Mouse (Mus musculus): ENCODE data around the gene Agmo.

DNA sequence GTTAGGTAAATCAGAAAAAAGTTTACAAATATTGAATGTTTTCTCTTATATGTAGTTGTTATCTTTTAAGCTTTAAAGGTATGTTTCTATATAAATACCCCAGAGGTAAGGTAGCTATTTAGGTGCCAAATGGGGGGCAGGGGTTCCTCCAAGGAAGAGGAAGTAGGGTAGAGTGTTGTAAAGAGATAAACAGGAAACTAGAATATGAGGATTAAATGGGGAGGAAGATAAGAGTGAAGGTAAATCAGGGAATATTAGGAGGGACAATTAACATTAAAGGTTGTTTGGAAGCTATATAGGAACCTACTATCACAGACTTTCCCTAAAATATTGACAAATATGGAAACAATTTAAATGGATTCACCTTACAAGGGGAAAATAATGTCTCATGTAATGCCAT is 382.6 kb downstream of the Agmo start:
- TF ChIP-seq CTCF (IDR thresholded peaks at IDR 0.05; ENCODE audit: low read depth, low read length) (no peak), POLR2A (IDR thresholded peaks at IDR 0.05; ENCODE audit: borderline replicate concordance, low read depth, low read length) (no peak)

All from bone marrow macrophage, adult 2 months (primary cell).